Mouse (Mus musculus): ENCODE measurements around the gene Ankrd40.

GRCm38 (mm10) chr11:94370809-94371208 lies 43.0 kb downstream of the Ankrd40 start:
- TF ChIP-seq CTCF (IDR thresholded peaks at IDR 0.05; ENCODE audit: low read depth) (no peak), EP300 (IDR thresholded peaks at IDR 0.05; ENCODE audit: low read depth) (no peak)
